Comparison of ENCODE assay signal across 11 mouse cellular contexts in the genomic region with DNA sequence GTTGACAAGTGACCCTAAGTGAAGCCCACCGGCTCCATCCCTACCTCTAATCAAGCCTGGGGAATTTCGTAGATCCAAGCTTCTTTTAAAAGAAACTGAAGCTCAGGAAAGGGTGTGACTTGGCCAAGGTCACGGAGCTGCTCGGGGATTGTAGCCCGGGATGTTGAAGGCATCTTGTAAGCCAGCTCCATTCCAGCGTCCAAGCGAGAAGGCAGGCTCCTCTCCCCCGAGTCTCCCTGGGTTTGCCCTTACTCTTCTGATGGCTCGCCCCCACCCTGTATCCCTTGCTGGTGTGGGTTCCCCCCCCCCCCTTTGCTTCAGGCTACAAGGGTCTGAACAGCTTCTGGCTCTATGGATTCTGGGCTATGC. TPM values are rescaled to one million over a fixed set of nuclear protein-coding genes. Genes with fewer than 3 reads are reported as not detected.
DNase-seq lines count a peak whose midpoint lies in the region; ATAC-seq lines count a peak whose summit lies in the region.
"Had no signal": no experiment of that assay in that cellular context is flagged by ENCODE, and none has a peak within 500 bp of the region (broad histone marks: within the 10 kb centered on the region; RNA-seq: fewer than 3 reads in every experiment).

No protein-coding gene starts in this region.

- H3K4me3 ChIP-seq in kidney, embryonic 15.5 days (replicated peaks) = peak overlapping the region; percentile 40
- H3K4me3 ChIP-seq in embryonic facial prominence, embryonic 15.5 days (replicated peaks) = peak overlapping the region; percentile 43
- H3K4me3 ChIP-seq in limb, embryonic 11.5 days (ENCODE audit: low read depth, low read length) = peak overlapping the region; percentile 26
- peak overlapping the region; percentile 11 for H3K4me3 ChIP-seq in neural tube, embryonic 14.5 days (ENCODE audit: low read depth, low read length)
- H3K4me3 ChIP-seq: erythroblast, embryonic 14.5 days had no signal

- peaks cover 59% of the 10 kb centered on the region for H3K4me1 ChIP-seq in kidney, embryonic 15.5 days
- H3K4me1 ChIP-seq in embryonic facial prominence, embryonic 15.5 days = peaks cover 48% of the 10 kb centered on the region
- peaks cover 30% of the 10 kb centered on the region for H3K4me1 ChIP-seq in limb, embryonic 11.5 days (ENCODE audit: control insufficient read depth, insufficient read depth, low read length)
- H3K4me1 ChIP-seq in neural tube, embryonic 14.5 days (ENCODE audit: control insufficient read depth, insufficient read depth, low read length) = peaks cover 30% of the 10 kb centered on the region

- no peak overlapping the region for H3K9ac ChIP-seq in kidney, embryonic 15.5 days
- no peak overlapping the region for H3K9ac ChIP-seq in embryonic facial prominence, embryonic 15.5 days
- H3K9ac ChIP-seq in limb, embryonic 11.5 days (ENCODE audit: low read length) = no peak overlapping the region
- H3K9ac ChIP-seq in neural tube, embryonic 14.5 days (replicated peaks; ENCODE audit: low read depth, low read length) = 0 out of 2 replicates have a peak overlapping the region, but pooled peaks have one; percentile 4

- H3K4me2 ChIP-seq in kidney, embryonic 15.5 days = peak overlapping the region; percentile 67
- peak overlapping the region; percentile 74 for H3K4me2 ChIP-seq in embryonic facial prominence, embryonic 15.5 days (replicated peaks)
- peak overlapping the region; percentile 45 for H3K4me2 ChIP-seq in limb, embryonic 11.5 days (ENCODE audit: low read depth, severe bottlenecking)
- peak overlapping the region; percentile 66 for H3K4me2 ChIP-seq in neural tube, embryonic 14.5 days (ENCODE audit: low read depth, low read length)

- no peak for ATAC-seq in kidney, embryonic 15.5 days (replicated peaks; ENCODE audit: low FRiP score)
- no peak for ATAC-seq in embryonic facial prominence, embryonic 15.5 days (ENCODE audit: insufficient number of reproducible peaks, low FRiP score, low TSS enrichment, low read depth)
- ATAC-seq in limb, embryonic 11.5 days (ENCODE audit: insufficient number of reproducible peaks, low FRiP score, low TSS enrichment, low read depth) = no peak
- ATAC-seq in neural tube, embryonic 14.5 days (ENCODE audit: low read depth) = no peak

- no peaks in the 10 kb centered on the region for H3K9me3 ChIP-seq in kidney, embryonic 15.5 days (replicated peaks)
- no peaks in the 10 kb centered on the region for H3K9me3 ChIP-seq in embryonic facial prominence, embryonic 15.5 days (replicated peaks)
- H3K9me3 ChIP-seq in limb, embryonic 11.5 days (ENCODE audit: control insufficient read depth, low read length) = no peaks in the 10 kb centered on the region
- no peaks in the 10 kb centered on the region for H3K9me3 ChIP-seq in neural tube, embryonic 14.5 days (ENCODE audit: control insufficient read depth, low read length)

- H3K27ac ChIP-seq in kidney, embryonic 15.5 days = 0 out of 2 replicates have a peak overlapping the region, but pooled peaks have one; percentile 70
- H3K27ac ChIP-seq in embryonic facial prominence, embryonic 15.5 days (replicated peaks) = no peak overlapping the region
- no peak overlapping the region for H3K27ac ChIP-seq in limb, embryonic 11.5 days (replicated peaks; ENCODE audit: low read depth, low read length)
- no peak overlapping the region for H3K27ac ChIP-seq in neural tube, embryonic 14.5 days (ENCODE audit: low read depth, low read length)
- H3K27ac ChIP-seq: macrophage had no signal

- peaks cover 63% of the 10 kb centered on the region for H3K27me3 ChIP-seq in kidney, embryonic 15.5 days
- peaks cover 68% of the 10 kb centered on the region for H3K27me3 ChIP-seq in embryonic facial prominence, embryonic 15.5 days
- peaks cover 58% of the 10 kb centered on the region for H3K27me3 ChIP-seq in limb, embryonic 11.5 days (ENCODE audit: control insufficient read depth, insufficient read depth, low read length)
- peaks cover 20% of the 10 kb centered on the region for H3K27me3 ChIP-seq in neural tube, embryonic 14.5 days (ENCODE audit: control insufficient read depth, insufficient read depth, low read length)
- H3K27me3 ChIP-seq: Patski had no signal

- WGBS in kidney, embryonic 15.5 days = 2% methylated on average over 9 of the region's 9 CpGs
- WGBS in embryonic facial prominence, embryonic 15.5 days = 1% methylated on average over 9 of the region's 9 CpGs
- under 1% methylated on average over 9 of the region's 9 CpGs for WGBS in limb, embryonic 11.5 days
- WGBS in neural tube, embryonic 14.5 days = 4% methylated on average over 9 of the region's 9 CpGs

- H3K36me3 ChIP-seq in kidney, embryonic 15.5 days = no peaks in the 10 kb centered on the region
- H3K36me3 ChIP-seq in embryonic facial prominence, embryonic 15.5 days = no peaks in the 10 kb centered on the region
- no peaks in the 10 kb centered on the region for H3K36me3 ChIP-seq in limb, embryonic 11.5 days (ENCODE audit: control insufficient read depth, insufficient read depth, low read length)
- no peaks in the 10 kb centered on the region for H3K36me3 ChIP-seq in neural tube, embryonic 14.5 days (ENCODE audit: control insufficient read depth, insufficient read depth, low read length)

- DNase-seq in kidney, postnatal 25 days = no peak
- peak; percentile 49 for DNase-seq in limb, embryonic 11.5 days (ENCODE audit: low spot score)
- no peak for DNase-seq in left cerebral cortex, adult 9 months (ENCODE audit: low spot score in 2 of 2)
- no peak for DNase-seq in right cerebral cortex, postnatal 4 days
- no peak for DNase-seq in layer of hippocampus, adult 9-11 months

RNA-seq across cellular contexts. Expression of gene Dnajc22, which starts 5.5 kb away (rescaled TPM):
- polyA plus RNA-seq in kidney, embryonic 15.5 days (2015; fragmentation: Nextera tagmentation; extraction: Ambion mirVana) = 8.6 and 8.8 TPM in 2 replicates
- 0.28 and 0.64 TPM in 2 replicates for polyA plus RNA-seq in embryonic facial prominence, embryonic 15.5 days (2015; fragmentation: Nextera tagmentation; extraction: Ambion mirVana)
- polyA plus RNA-seq in limb, embryonic 11.5 days (2014; fragmentation: Nextera tagmentation; extraction: Ambion mirVana) = 0.61 and 0.62 TPM in 2 replicates
- 0.21 and 0.45 TPM in 2 replicates for polyA plus RNA-seq in neural tube, embryonic 14.5 days (2014; fragmentation: Nextera tagmentation; extraction: Ambion mirVana)
- polyA plus RNA-seq: macrophage had no signal

RNA-seq across cellular contexts. Expression of gene C1ql4, which starts 10.9 kb away (rescaled TPM):
- polyA plus RNA-seq in kidney, embryonic 15.5 days (2015; fragmentation: Nextera tagmentation; extraction: Ambion mirVana) = 0.72 and 1.1 TPM in 2 replicates
- 0.17 TPM in 1 of 2 replicates, not detected in the other for polyA plus RNA-seq in embryonic facial prominence, embryonic 15.5 days (2015; fragmentation: Nextera tagmentation; extraction: Ambion mirVana)
- not detected in 2 replicates for polyA plus RNA-seq in limb, embryonic 11.5 days (2014; fragmentation: Nextera tagmentation; extraction: Ambion mirVana)
- polyA plus RNA-seq in neural tube, embryonic 14.5 days (2014; fragmentation: Nextera tagmentation; extraction: Ambion mirVana) = 3.2 and 3.6 TPM in 2 replicates
- polyA plus RNA-seq: erythroblast, embryonic 14.5 days; macrophage had no signal

RNA-seq across cellular contexts. Expression of gene Troap, which starts 24.1 kb away (rescaled TPM):
- 33.8 and 39.4 TPM in 2 replicates for polyA plus RNA-seq in kidney, embryonic 15.5 days (2015; fragmentation: Nextera tagmentation; extraction: Ambion mirVana)
- 27.1 TPM in 2 replicates for polyA plus RNA-seq in embryonic facial prominence, embryonic 15.5 days (2015; fragmentation: Nextera tagmentation; extraction: Ambion mirVana)
- 33.4 and 37.2 TPM in 2 replicates for polyA plus RNA-seq in limb, embryonic 11.5 days (2014; fragmentation: Nextera tagmentation; extraction: Ambion mirVana)
- 2.4 and 3.3 TPM in 2 replicates for polyA plus RNA-seq in neural tube, embryonic 14.5 days (2014; fragmentation: Nextera tagmentation; extraction: Ambion mirVana)

RNA-seq across cellular contexts. Expression of gene Spats2, which starts 27.2 kb away (rescaled TPM):
- 47.1 and 50.5 TPM in 2 replicates for polyA plus RNA-seq in kidney, embryonic 15.5 days (2015; fragmentation: Nextera tagmentation; extraction: Ambion mirVana)
- 36.7 and 37.0 TPM in 2 replicates for polyA plus RNA-seq in embryonic facial prominence, embryonic 15.5 days (2015; fragmentation: Nextera tagmentation; extraction: Ambion mirVana)
- 69.2 and 70.1 TPM in 2 replicates for polyA plus RNA-seq in limb, embryonic 11.5 days (2014; fragmentation: Nextera tagmentation; extraction: Ambion mirVana)
- polyA plus RNA-seq in neural tube, embryonic 14.5 days (2014; fragmentation: Nextera tagmentation; extraction: Ambion mirVana) = 32.6 and 41.6 TPM in 2 replicates

RNA-seq across cellular contexts. Expression of gene Prph, which starts 43.5 kb away (rescaled TPM):
- 5.9 and 12.6 TPM in 2 replicates for polyA plus RNA-seq in kidney, embryonic 15.5 days (2015; fragmentation: Nextera tagmentation; extraction: Ambion mirVana)
- polyA plus RNA-seq in embryonic facial prominence, embryonic 15.5 days (2015; fragmentation: Nextera tagmentation; extraction: Ambion mirVana) = 8.8 and 9.9 TPM in 2 replicates
- polyA plus RNA-seq in limb, embryonic 11.5 days (2014; fragmentation: Nextera tagmentation; extraction: Ambion mirVana) = 0.10 and 0.11 TPM in 2 replicates
- polyA plus RNA-seq in neural tube, embryonic 14.5 days (2014; fragmentation: Nextera tagmentation; extraction: Ambion mirVana) = 68.8 and 298 TPM in 2 replicates
- polyA plus RNA-seq: erythroblast, embryonic 14.5 days had no signal
